Mouse (Mus musculus) C2C12 (cell line): ENCODE measurements at regions not wholly inside any gene's neighbourhood (a gene's known extent, or its start where the extent isn't known, plus 50 kb on each side); places are given as distances from the start of the nearest gene placed in this dataset.

ENCODE experiments used
- FOSL1 ChIP-seq: IDR thresholded peaks from one replicate; pipeline ENCODE4 v1.8.0; 2011; ENCODE audit warnings: mild to moderate bottlenecking, low read length; ENCODE audit not compliant: poor library complexity, insufficient read depth, severe bottlenecking
- MYOG ChIP-seq: IDR thresholded peaks from one replicate; pipeline ENCODE4 v1.6.1; 2011; ENCODE audit not compliant: control insufficient read depth, insufficient read length; ENCODE audit errors: extremely low read depth

- TF ChIP-seq FOSL1 (no peak), MYOG (no peak)
Measured at GRCm38 (mm10) chr6:50009339-50009738, 100.7 kb upstream of the Mpp6 start.
